Mouse (Mus musculus) urinary bladder, postnatal 36 days (tissue): ENCODE measurements at regions not wholly inside any gene's neighbourhood (a gene's known extent, or its start where the extent isn't known, plus 50 kb on each side); places are given as distances from the start of the nearest gene placed in this dataset.

ENCODE experiments used
- DNase-seq, 2 experiments: peaks; one replicate each; pipeline ENCODE4 v3.0.0; 2022; ENCODE audit warnings: low spot score in 2 of 2, mixed read lengths in 1 of 2

GRCm38 (mm10) chr3:101694311-101694710, 89.8 kb upstream of the Atp1a1 start:
- DNase-seq: no peak

GRCm38 (mm10) chr3:101691937-101692604, 87.6 kb upstream of the Atp1a1 start:
- DNase-seq: no peak

- no peak for DNase-seq
These were observed 86.3 kb upstream of the Atp1a1 start for GRCm38 (mm10) chr3:101690779-101691178.

DNA sequence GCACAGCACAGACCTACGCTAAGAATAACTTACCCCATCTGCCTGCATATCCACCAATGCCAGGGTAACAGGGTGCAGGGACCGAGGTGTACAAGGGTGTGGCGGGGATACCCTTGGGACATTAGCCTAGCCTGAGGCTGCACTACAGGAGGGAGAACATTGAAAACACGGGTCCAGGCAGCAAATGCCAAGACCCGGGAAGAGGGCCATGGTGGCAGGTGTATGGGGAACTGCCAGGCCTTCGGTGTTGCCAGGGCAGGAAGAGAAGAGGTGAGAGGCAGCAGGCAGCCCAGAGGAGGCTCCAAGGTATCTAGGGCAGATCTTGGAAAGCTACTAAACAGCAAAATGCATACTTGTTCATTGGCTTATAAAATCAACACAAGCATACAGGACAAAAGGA, 85.7 kb upstream of the Atp1a1 start:
- no peak for DNase-seq

GRCm38 (mm10) chr3:101685203-101685602, 80.7 kb upstream of the Atp1a1 start:
- no peak for DNase-seq

DNA sequence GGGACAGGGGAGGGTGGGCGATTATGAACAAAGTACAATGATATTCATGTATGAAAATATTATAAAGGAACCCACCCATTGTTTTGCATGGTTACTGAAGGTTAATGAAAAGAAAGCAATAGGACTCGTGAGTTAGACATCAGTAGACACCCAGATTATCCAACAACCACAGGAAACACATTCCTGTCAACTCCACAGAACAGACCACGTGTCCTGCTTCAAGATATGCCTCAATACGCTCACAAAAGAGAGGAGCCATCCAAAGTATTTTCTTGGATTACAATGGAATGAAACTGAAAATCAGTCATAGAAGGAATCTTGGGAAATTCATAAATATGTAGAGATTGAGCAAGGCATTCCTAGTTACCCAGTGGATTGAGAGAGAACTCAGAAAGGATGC, 68.5 kb upstream of the Atp1a1 start:
- DNase-seq: no peak

- DNase-seq: no peak
These were observed 66.1 kb upstream of the Atp1a1 start for GRCm38 (mm10) chr3:101670561-101671001.

DNA sequence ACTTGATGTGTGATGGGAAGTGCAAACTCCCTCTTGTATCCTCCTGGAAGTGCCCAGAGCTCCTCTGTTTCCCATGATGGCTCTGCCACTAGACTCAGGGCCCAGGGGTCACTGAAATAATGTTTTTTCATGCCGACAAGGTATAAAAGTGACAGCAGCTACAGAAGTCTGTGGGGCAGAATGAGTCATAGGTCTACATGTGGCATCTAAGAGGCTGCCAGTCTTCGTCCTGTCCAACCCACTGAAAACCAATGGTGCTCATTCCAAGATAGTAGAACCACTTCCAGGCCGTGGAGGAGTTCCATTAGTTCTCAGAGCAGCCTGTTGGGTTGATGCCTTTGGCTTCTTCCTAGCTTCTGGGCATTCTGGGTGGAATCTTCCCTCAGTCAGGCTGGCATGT, 65.3 kb upstream of the Atp1a1 start:
- no peak for DNase-seq

- DNase-seq: no peak
These were observed 63.4 kb upstream of the Atp1a1 start for GRCm38 (mm10) chr3:101667767-101668387.

DNA sequence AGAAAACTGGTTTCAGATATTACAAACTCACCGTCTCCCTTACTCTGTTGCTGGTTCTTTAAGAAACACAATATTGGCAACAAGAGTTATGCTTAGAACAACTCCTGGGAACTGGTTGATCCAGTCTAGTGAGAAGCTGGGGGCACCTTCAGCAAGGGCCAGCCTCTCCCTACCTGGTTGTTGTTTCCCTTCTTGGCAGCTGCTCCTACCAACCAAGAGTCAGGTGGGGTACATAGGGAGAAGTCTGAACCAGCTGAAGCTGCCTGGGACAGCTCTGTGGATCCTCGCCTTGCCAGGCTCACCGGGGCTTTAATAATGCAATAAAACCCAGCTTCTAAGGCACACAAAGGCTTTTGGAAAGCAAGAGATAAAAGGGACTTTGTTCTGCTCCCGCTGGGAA, 62.7 kb upstream of the Atp1a1 start:
- peak; percentile 50 to 59 for DNase-seq

DNA sequence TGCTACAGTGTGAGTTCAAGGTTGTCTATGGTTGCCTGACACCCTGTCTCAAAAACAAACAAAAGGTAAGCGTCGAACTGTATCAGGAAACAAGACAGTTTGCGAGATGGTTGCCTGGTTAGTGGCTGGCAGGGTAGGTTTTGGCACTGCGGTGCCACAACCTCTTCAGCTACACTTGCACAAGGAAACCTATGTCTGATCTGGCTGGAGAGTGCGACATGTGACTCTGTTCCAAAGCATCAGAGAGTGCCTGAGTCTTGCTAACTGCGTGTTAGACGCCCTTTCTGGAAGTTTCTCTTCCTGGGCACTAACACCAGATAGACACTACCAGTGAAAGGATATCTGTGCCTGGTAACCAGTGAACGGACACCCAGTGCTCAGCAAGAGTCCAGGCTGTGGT, 62.1 kb upstream of the Atp1a1 start:
- DNase-seq: no peak

DNA sequence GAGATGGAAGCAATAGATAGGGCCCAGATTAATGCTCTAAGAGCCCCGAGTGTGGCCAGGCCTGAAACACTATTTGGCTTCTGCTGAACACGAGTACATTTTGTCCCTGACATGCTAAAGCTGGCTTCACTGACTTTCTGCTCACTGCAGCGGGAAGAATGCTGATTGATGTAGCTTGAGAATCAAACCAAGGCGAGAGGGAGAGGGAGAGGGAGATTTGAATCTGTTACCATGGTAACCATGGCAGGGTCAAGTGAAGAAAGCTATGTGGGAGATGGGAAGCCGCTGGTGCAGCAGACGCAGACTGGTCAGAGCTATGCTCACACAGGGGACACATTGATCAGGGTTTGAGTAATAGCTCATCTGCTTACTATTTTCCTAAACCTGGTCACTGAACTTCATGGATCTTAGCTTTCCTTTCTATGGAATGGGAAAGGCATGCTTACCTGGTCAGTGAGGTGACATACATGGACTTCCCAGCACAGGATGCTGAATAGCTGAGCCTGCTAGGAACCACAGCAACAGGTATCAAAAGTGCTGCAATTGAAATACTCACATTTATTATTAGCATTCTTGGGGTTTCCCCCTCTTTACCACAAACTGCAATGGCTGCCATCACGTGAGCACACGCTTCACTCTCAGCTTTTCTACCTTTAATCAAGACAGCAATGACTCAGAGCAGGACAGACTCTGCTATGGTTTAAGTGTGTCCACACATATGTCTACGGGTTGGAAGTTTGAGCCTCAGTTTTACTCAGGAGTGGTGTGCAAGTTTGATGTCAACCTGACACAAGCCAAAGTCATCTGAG, 56.9 kb upstream of the Atp1a1 start:
- DNase-seq: no peak

GRCm38 (mm10) chr3:101660635-101661034, 56.2 kb upstream of the Atp1a1 start:
- no peak for DNase-seq

GRCm38 (mm10) chr3:101660176-101660575, 55.7 kb upstream of the Atp1a1 start:
- no peak for DNase-seq

DNA sequence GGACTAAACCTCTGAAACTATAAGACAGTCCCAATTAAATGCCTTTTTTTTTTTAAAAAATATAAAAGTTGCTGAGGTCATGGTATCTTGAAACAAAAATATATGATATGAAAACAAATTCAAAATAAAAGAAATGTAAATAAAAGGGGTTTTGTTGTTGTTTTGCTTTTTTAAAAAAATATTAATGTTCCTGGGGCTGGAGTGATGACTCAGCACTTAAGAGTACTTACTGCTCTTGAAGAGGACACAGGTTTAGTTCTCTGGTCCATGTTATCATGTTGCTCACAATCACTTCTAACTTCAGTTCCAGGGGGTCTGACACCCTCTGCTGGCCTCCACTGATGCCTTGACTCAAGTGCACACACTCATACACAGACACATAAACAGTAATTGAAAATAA, 53.5 kb upstream of the Atp1a1 start:
- no peak for DNase-seq

- DNase-seq: no peak
These were observed 50.2 kb upstream of the Atp1a1 start for GRCm38 (mm10) chr3:101654720-101655119.
